Mouse (Mus musculus): ENCODE results near the gene Slc25a14. TPM values are rescaled to one million over a fixed set of nuclear protein-coding genes. Genes with fewer than 3 reads are reported as not detected.

Gene Slc25a14
- polyA plus RNA-seq, 1 experiment: 8.2 TPM

DNA sequence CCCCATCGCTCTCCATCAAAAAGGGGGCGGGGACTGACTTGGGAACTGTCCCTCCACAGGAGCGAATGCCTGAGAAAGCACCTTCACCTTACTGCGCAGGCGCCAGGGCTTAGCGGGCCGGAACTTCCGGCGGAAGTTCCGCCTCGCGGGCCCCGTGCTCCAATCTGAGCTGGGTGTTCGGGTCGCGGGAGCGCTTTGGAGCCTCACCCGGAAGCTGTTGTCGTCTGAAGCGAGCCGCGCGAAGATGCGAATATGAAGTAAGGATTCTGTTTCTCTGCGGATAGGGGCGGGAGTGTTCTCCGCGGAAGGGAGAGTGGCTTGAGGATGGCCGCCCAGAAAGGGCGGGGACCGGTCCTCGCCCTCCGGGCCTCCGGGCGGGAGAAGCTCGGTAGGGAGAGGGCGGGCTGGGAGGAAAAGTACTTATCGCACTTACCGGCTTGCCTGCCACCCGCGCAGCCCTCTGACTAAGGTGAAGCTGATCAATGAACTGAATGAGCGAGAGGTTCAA, 71.7 kb downstream of the Slc25a14 start, which contains the start of gene Rbmx2:
TSS of gene Rbmx2 (plus strand) at position 141 of the 508 bp plus-strand sequence.
- no peak within 1 kb of the TSS for H3K27ac ChIP-seq (ENCODE audit: insufficient read depth, low read length)

GRCm38 (mm10) chrX:48709701-48710100, 86.5 kb downstream of the Slc25a14 start:
- no peak for TF ChIP-seq EP300 (IDR thresholded peaks at IDR 0.05; ENCODE audit: insufficient read depth, low read depth, low read length)
- no peak for TF ChIP-seq POLR2A (IDR thresholded peaks at IDR 0.05; ENCODE audit: insufficient read depth, low read length)
- TF ChIP-seq CTCF (IDR thresholded peaks at IDR 0.05; ENCODE audit: low read depth, low read length): no peak
- Histone ChIP-seq H3K9me3 (replicated peaks; ENCODE audit: control insufficient read depth, insufficient read depth, low read length, poor library complexity, severe bottlenecking) (peaks cover 7% of the 10 kb centered on the region; the same call in 1 of the 2 replicates), H3K27me3 (ENCODE audit: control insufficient read depth, insufficient read depth, low read length, poor library complexity, severe bottlenecking) (no peaks in the 10 kb centered on the region), H3K27ac (ENCODE audit: insufficient read depth, low read length) (no peak overlapping the region), H3K9ac (ENCODE audit: low read depth, poor library complexity, severe bottlenecking) (no peak overlapping the region), H3K4me3 (ENCODE audit: low read depth, low read length) (no peak overlapping the region), H3K36me3 (ENCODE audit: control insufficient read depth, insufficient read depth, low read length, poor library complexity, severe bottlenecking) (peaks cover 4% of the 10 kb centered on the region; the same call in 1 of the 2 replicates), H3K4me1 (ENCODE audit: control insufficient read depth, insufficient read depth, low read length) (no peaks in the 10 kb centered on the region)

More for the DNA sequence above, 71.7 kb downstream of the Slc25a14 start, which contains the start of gene Rbmx2:
- no peaks in the 10 kb centered on the region for H3K27me3 ChIP-seq (ENCODE audit: control insufficient read depth, insufficient read depth, low read length, poor library complexity, severe bottlenecking)
- H3K36me3 ChIP-seq (ENCODE audit: control insufficient read depth, insufficient read depth, low read length, poor library complexity, severe bottlenecking): peaks cover 2% of the 10 kb centered on the region; the same call in 1 of the 2 replicates
- H3K4me3 ChIP-seq (ENCODE audit: low read depth, low read length): peak within 1 kb of the TSS; percentile 96
- no peaks in the 10 kb centered on the region for H3K4me1 ChIP-seq (ENCODE audit: control insufficient read depth, insufficient read depth, low read length)
- no peaks in the 10 kb centered on the region for H3K9me3 ChIP-seq (replicated peaks; ENCODE audit: control insufficient read depth, insufficient read depth, low read length, poor library complexity, severe bottlenecking)
- TF ChIP-seq EP300 (IDR thresholded peaks at IDR 0.05; ENCODE audit: insufficient read depth, low read depth, low read length): no peak
- TF ChIP-seq POLR2A (IDR thresholded peaks at IDR 0.05; ENCODE audit: insufficient read depth, low read length): no peak
- TF ChIP-seq CTCF (IDR thresholded peaks at IDR 0.05; ENCODE audit: low read depth, low read length): no peak
- peak within 1 kb of the TSS; percentile 90 for H3K9ac ChIP-seq (ENCODE audit: low read depth, poor library complexity, severe bottlenecking)

Other genes starting within 250 kb of the Slc25a14 start
- gene Elf4, start 160.3 kb upstream of the Slc25a14 start, polyA plus RNA-seq (2011; ENCODE audit: insufficient read depth, insufficient read length, low read depth, missing spikeins): 5.6 and 6.1 TPM in 2 replicates
- gene Aifm1, start 109.8 kb upstream of the Slc25a14 start, polyA plus RNA-seq (2011; ENCODE audit: insufficient read depth, insufficient read length, low read depth, missing spikeins): 45.9 and 47.4 TPM in 2 replicates
- 0.97 and 1.4 TPM in 2 replicates for gene Rab33a, start 104.1 kb upstream of the Slc25a14 start, polyA plus RNA-seq (2011; ENCODE audit: insufficient read depth, insufficient read length, low read depth, missing spikeins)
- 40.8 and 47.4 TPM in 2 replicates for gene Zfp280c, start 28.9 kb upstream of the Slc25a14 start, polyA plus RNA-seq (2011; ENCODE audit: insufficient read depth, insufficient read length, low read depth, missing spikeins)
- not detected in 2 replicates for gene Gpr119, start 51.1 kb downstream of the Slc25a14 start, polyA plus RNA-seq (2011; ENCODE audit: insufficient read depth, insufficient read length, low read depth, missing spikeins)
- gene Rbmx2, start 71.6 kb downstream of the Slc25a14 start, polyA plus RNA-seq (2011; ENCODE audit: insufficient read depth, insufficient read length, low read depth, missing spikeins): 27.9 and 31.1 TPM in 2 replicates

Data from ES-Bruce4 (cell line).